Mouse (Mus musculus) liver, embryonic 14.5 days (tissue): Measurements from ENCODE around the gene Map3k10.

Source experiments
- CTCF ChIP-seq: IDR thresholded peaks from 2 replicates; pipeline ENCODE4 v1.5.1; 2016; ENCODE audit warnings: antibody characterized with exemption, low read depth, control low read depth
- EP300 ChIP-seq: IDR thresholded peaks from 2 replicates; pipeline ENCODE4 v1.6.1; 2016; ENCODE audit warnings: antibody characterized with exemption, low read depth

DNA sequence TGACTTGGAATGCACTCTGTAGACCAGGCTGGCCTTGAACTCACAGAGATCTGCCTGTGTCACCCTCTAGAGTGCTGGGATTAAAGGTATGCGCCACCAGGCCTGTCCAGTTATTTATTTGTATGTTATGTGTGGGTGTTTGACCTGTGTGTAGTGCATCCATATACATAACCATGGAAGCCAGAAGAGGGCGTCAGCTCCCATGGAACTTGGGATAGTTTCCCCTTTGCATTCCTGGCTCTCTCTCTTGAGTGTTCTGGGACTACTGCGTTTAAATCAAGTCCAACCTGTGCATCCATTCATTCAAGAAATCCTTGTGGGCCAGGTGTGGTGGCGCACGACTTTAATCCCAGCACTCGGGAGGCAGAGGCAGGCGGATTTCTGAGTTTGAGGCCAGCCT is 27.9 kb downstream of the Map3k10 start:
- TF ChIP-seq EP300 (no peak), CTCF (no peak)
